Mouse (Mus musculus) kidney, postnatal 36 days (tissue): ENCODE data around the gene Dlx3.

Source experiments
- DNase-seq, 2 experiments: peaks; one replicate each; pipeline ENCODE4 v3.0.0; 2021 to 2022; ENCODE audit warnings: mixed read lengths in 2 of 2

The Dlx3 gene

GRCm38 (mm10) chr11:95157872-95158271 is 38.0 kb downstream of the Dlx3 start:
- no peak for DNase-seq

- DNase-seq = no peak
Measured at GRCm38 (mm10) chr11:95159763-95160371, 39.9 kb downstream of the Dlx3 start.

GRCm38 (mm10) chr11:95160693-95161092 is 40.8 kb downstream of the Dlx3 start:
- DNase-seq = no peak

GRCm38 (mm10) chr11:95161708-95162107 is 41.8 kb downstream of the Dlx3 start:
- DNase-seq = no peak

GRCm38 (mm10) chr11:95165857-95166256 is 45.9 kb downstream of the Dlx3 start:
- DNase-seq = no peak
